Mouse (Mus musculus) C2C12 (cell line): ENCODE measurements around the gene Sntg2. TPM values are rescaled to one million over a fixed set of nuclear protein-coding genes. Genes with fewer than 3 reads are reported as not detected.

Source experiments
- H3K27me3 ChIP-seq: one replicate; pipeline ENCODE4 v1.6.1; 2011; ENCODE audit not compliant: control insufficient read depth, insufficient read depth, insufficient read length
- H3K36me3 ChIP-seq: one replicate; pipeline ENCODE4 v1.6.1; 2011; ENCODE audit not compliant: control insufficient read depth, insufficient read depth
- H3K4me3 ChIP-seq: one replicate; pipeline ENCODE4 v1.5.1; 2011; ENCODE audit warnings: mild to moderate bottlenecking, control low read depth; ENCODE audit not compliant: poor library complexity, insufficient read depth, severe bottlenecking
- H3K79me2 ChIP-seq: one replicate; pipeline ENCODE4 v1.6.1; 2011; ENCODE audit not compliant: control insufficient read depth, insufficient read depth
- H3K79me3 ChIP-seq: one replicate; pipeline ENCODE4 v1.6.1; 2011; ENCODE audit warnings: low read depth, control low read depth
- H3ac ChIP-seq: one replicate; pipeline ENCODE3; 2011; ENCODE audit warnings: low read depth; ENCODE audit not compliant: control insufficient read depth, insufficient read length
- CEBPB ChIP-seq: IDR thresholded peaks from one replicate; pipeline ENCODE4 v1.6.1; 2011; ENCODE audit warnings: low read depth, mild to moderate bottlenecking, control low read depth, moderate library complexity
- CTCF ChIP-seq: IDR thresholded peaks from one replicate; pipeline ENCODE4 v1.5.1; 2011; ENCODE audit not compliant: control insufficient read depth, insufficient read depth, insufficient read length
- FOSL1 ChIP-seq: IDR thresholded peaks from one replicate; pipeline ENCODE4 v1.8.0; 2011; ENCODE audit warnings: mild to moderate bottlenecking, low read length; ENCODE audit not compliant: poor library complexity, insufficient read depth, severe bottlenecking
- MAX ChIP-seq: IDR thresholded peaks from one replicate; pipeline ENCODE4 v1.6.1; 2011; ENCODE audit warnings: mild to moderate bottlenecking, control low read depth
- MYOD1 ChIP-seq: IDR thresholded peaks from one replicate; pipeline ENCODE4 v1.6.1; 2011; ENCODE audit warnings: low read depth; ENCODE audit not compliant: control insufficient read depth, insufficient read length
- MYOG ChIP-seq: IDR thresholded peaks from one replicate; pipeline ENCODE4 v1.6.1; 2011; ENCODE audit not compliant: control insufficient read depth, insufficient read length; ENCODE audit errors: extremely low read depth
- USF1 ChIP-seq: IDR thresholded peaks from one replicate; pipeline ENCODE4 v1.6.1; 2011; ENCODE audit warnings: low read depth, mild to moderate bottlenecking, control low read depth, moderate library complexity
- polyA plus RNA-seq: library from polyadenylated mRNA; unstranded; fragments of >200 nt; fragmentation: generic; extraction: Trizol; gene quantifications from one replicate; pipeline ENCODE4 v1.2.1, GENCODE M21; 2012; ENCODE audit warnings: missing spikeins

Sntg2 gene
- polyA plus RNA-seq, 1 experiment: not detected

- H3ac ChIP-seq: no peak overlapping the region
- no peaks in the 10 kb centered on the region for H3K36me3 ChIP-seq
- no peak overlapping the region for H3K4me3 ChIP-seq
- H3K27me3 ChIP-seq: no peaks in the 10 kb centered on the region
- no peaks in the 10 kb centered on the region for H3K79me2 ChIP-seq
- TF ChIP-seq FOSL1 (no peak), MYOD1 (no peak), CTCF (no peak), MYOG (no peak), CEBPB (no peak), USF1 (no peak), MAX (no peak)
- no peaks in the 10 kb centered on the region for H3K79me3 ChIP-seq
Observed at GRCm38 (mm10) chr12:30348036-30348435, 25.1 kb downstream of the Sntg2 start.

- Histone ChIP-seq H3K79me2 (no peaks in the 10 kb centered on the region), H3K4me3 (no peak overlapping the region), H3K79me3 (no peaks in the 10 kb centered on the region), H3ac (no peak overlapping the region), H3K36me3 (no peaks in the 10 kb centered on the region), H3K27me3 (no peaks in the 10 kb centered on the region)
- no peak for TF ChIP-seq MAX
- TF ChIP-seq FOSL1: no peak
- TF ChIP-seq CTCF: no peak
- TF ChIP-seq USF1: no peak
- no peak for TF ChIP-seq MYOD1
- TF ChIP-seq CEBPB: no peak
- no peak for TF ChIP-seq MYOG
Observed at GRCm38 (mm10) chr12:30347284-30347683, 25.9 kb downstream of the Sntg2 start.

- no peak overlapping the region for H3ac ChIP-seq
- no peaks in the 10 kb centered on the region for H3K27me3 ChIP-seq
- TF ChIP-seq MYOG (no peak), USF1 (no peak), FOSL1 (no peak), MAX (no peak)
- H3K79me2 ChIP-seq: no peaks in the 10 kb centered on the region
- no peak overlapping the region for H3K4me3 ChIP-seq
- H3K36me3 ChIP-seq: no peaks in the 10 kb centered on the region
- no peaks in the 10 kb centered on the region for H3K79me3 ChIP-seq
Observed at GRCm38 (mm10) chr12:30344806-30345205, 28.4 kb downstream of the Sntg2 start.

GRCm38 (mm10) chr12:30336301-30336700 is 36.9 kb downstream of the Sntg2 start:
- H3K27me3 ChIP-seq: no peaks in the 10 kb centered on the region
- no peak overlapping the region for H3ac ChIP-seq
- TF ChIP-seq FOSL1 (no peak), MYOG (no peak), CEBPB (no peak)
- no peaks in the 10 kb centered on the region for H3K79me3 ChIP-seq
- no peaks in the 10 kb centered on the region for H3K79me2 ChIP-seq
- no peak overlapping the region for H3K4me3 ChIP-seq
- H3K36me3 ChIP-seq: no peaks in the 10 kb centered on the region

- no peak overlapping the region for H3K4me3 ChIP-seq
- TF ChIP-seq MAX (no peak), MYOG (no peak), MYOD1 (no peak), CTCF (no peak), USF1 (no peak), CEBPB (no peak), FOSL1 (no peak)
- no peaks in the 10 kb centered on the region for H3K36me3 ChIP-seq
- no peaks in the 10 kb centered on the region for H3K79me3 ChIP-seq
- H3K27me3 ChIP-seq: no peaks in the 10 kb centered on the region
- H3K79me2 ChIP-seq: no peaks in the 10 kb centered on the region
- H3ac ChIP-seq: no peak overlapping the region
Observed at GRCm38 (mm10) chr12:30334502-30334901, 38.7 kb downstream of the Sntg2 start.

GRCm38 (mm10) chr12:30317971-30318370 is 55.2 kb downstream of the Sntg2 start:
- no peak for TF ChIP-seq MAX
- no peak for TF ChIP-seq USF1
- TF ChIP-seq CEBPB: no peak
- no peak for TF ChIP-seq MYOG
- no peak for TF ChIP-seq FOSL1
- no peak for TF ChIP-seq MYOD1
- no peak for TF ChIP-seq CTCF
- no peak overlapping the region for H3ac ChIP-seq

More at GRCm38 (mm10) chr12:30317971-30318370, 55.2 kb downstream of the Sntg2 start:
- H3K4me3 ChIP-seq: no peak overlapping the region
- H3K36me3 ChIP-seq: no peaks in the 10 kb centered on the region
- H3K27me3 ChIP-seq: no peaks in the 10 kb centered on the region
- no peaks in the 10 kb centered on the region for H3K79me2 ChIP-seq
- no peaks in the 10 kb centered on the region for H3K79me3 ChIP-seq
